Mouse (Mus musculus): ENCODE data around the gene Clcn6.

Gene Clcn6

DNA sequence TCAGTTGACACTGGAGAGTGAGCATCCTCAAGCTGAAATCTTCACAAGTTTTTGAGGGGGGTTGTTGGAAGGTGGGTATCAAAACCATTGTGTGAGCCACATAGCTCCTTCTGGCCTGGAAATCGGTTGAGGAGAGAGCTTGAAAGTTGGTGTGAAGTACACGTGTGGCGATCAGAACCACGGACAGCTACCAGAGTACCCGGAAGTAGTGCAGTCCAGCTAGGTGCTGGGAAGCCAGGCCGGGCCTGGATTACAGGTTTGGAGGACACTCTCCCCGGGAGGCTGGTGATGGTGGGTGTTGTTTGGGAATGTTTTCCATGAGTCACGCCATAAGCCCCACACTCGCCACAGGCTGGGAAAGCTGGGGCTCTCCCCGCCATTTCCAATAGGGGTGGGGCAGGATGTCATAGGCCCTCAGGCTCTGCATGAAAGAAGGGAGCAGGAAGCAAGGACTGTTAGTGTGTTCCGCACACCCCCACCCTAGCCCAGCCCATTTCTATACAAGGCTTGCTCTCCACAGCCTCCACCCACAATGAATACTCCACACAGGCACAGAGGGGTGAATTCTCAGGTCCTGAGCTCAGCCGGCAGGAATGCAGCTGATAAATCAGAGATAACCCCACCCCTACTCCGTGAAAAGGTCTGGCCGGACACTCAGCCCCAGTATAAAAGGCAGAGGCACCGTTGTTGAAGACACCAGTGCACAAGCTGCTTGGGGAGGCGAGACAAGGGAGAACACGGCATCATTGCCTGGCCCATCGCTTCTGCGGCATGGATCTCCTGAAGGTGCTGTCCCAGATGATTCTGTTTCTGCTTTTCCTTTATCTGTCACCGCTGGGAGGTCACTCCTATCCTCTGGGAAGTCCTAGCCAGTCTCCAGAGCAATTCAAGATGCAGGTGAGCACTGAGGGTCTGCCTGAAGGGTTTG lies 53.2 kb downstream of the Clcn6 start, which contains the start of gene Nppb:
Nppb (plus strand) TSS at position 584 of the 928 bp plus-strand sequence.
- peak; percentile 11 for DNase-seq (ENCODE audit: low read depth, low spot score)

GRCm38 (mm10) chr4:147979441-147979860 lies 59.2 kb downstream of the Clcn6 start:
- DNase-seq (ENCODE audit: low read depth, low spot score) = no peak

GRCm38 (mm10) chr4:147978391-147978790 lies 60.2 kb downstream of the Clcn6 start:
- DNase-seq (ENCODE audit: low read depth, low spot score) = no peak

DNA sequence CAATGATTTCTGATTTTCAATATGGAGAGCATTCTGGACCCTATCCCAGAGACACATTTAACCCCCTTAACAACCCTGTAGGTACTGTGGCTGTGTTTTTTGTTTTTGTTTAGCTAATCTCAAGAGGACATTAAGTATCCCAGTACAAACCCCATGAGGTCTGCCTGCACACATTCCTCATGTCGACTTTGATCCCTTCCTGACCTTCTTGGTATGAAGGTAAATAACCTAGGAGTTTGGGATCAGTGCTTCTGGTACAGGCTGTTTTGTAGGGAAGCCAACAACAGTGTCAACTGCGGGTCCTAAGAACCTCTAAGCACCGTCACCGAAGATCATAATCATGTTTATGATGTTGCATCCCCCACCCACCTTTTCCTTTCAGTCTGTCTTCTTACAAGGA lies 60.9 kb downstream of the Clcn6 start:
- DNase-seq (ENCODE audit: low read depth, low spot score) = no peak

DNA sequence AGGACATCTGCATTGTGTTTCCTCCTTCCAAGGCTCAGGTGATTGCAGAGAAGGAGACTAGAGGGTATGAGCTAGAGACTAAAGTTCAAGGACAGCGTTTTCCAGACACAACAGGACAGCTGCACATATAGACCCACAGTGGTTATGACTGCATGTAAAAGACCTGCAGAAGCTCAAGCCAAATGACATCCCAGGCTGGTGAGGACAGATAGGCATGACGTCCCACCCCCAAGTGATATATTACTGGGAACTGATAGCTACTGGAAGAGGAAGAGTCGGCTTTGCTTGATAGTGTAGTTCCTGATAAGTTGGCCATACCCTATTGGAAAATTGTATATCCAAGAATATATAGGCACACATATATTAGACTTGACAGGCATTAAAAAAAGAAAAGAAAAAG lies 62.4 kb downstream of the Clcn6 start:
- no peak for DNase-seq (ENCODE audit: low read depth, low spot score)

GRCm38 (mm10) chr4:147969337-147969736 lies 69.3 kb downstream of the Clcn6 start:
- DNase-seq (ENCODE audit: low read depth, low spot score) = no peak

DNA sequence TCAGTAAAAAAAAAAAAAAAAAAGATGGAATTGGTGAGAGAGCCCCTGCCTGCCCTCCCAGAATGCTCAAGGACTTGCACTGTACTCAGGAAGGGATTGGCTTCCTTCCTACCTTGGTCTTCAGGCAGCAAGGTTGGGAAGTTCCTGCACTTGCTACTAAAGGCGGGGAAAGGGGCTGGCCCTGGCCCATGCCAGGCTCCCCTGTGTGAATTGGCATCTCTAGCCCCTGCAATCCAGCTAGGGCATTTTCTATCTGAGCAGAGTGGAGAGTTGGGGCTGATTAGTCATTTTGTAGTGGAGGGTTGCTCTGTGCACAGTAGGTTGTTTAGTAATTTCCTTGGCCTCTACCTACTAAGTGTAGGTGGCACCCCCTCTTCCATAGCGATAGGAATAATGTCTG lies 69.8 kb downstream of the Clcn6 start:
- no peak for DNase-seq (ENCODE audit: low read depth, low spot score)

GRCm38 (mm10) chr4:147965712-147966111 lies 72.9 kb downstream of the Clcn6 start:
- DNase-seq (ENCODE audit: low read depth, low spot score) = no peak

GRCm38 (mm10) chr4:147963623-147964022 lies 75.0 kb downstream of the Clcn6 start:
- no peak for DNase-seq (ENCODE audit: low read depth, low spot score)

DNA sequence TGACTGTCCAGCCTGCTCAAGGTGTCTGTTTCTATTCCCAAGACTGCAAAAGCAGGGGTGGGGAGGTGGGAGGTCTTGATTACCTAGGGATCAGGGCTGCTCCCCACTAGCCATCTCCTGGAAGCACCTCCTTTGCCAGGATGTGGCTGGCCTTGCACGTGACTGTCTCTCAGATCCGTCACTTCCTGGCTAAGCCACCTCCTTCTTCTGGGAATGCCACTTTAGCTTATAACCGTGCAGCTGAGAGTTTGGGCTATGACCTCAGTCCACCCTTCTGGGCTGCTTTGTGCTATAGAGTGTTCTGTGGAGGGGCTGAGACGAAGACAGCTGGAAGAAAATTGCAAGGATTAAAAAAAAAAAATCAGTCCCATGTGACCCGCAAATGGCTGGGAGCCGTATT lies 75.8 kb downstream of the Clcn6 start:
- no peak for DNase-seq (ENCODE audit: low read depth, low spot score)

GRCm38 (mm10) chr4:147959881-147960831 lies 78.5 kb downstream of the Clcn6 start:
- peak; percentile 81 for DNase-seq (ENCODE audit: low read depth, low spot score)

GRCm38 (mm10) chr4:147957141-147957540 lies 81.5 kb downstream of the Clcn6 start:
- no peak for DNase-seq (ENCODE audit: low read depth, low spot score)

Measured in CD4-positive, CD25-positive, alpha-beta regulatory T cell, adult 2 months (primary cell).